Mouse (Mus musculus) hindbrain, embryonic 14.5 days (tissue): ENCODE measurements around the gene Kif1a. TPM values are rescaled to one million over a fixed set of nuclear protein-coding genes. Genes with fewer than 3 reads are reported as not detected.
A peak's percentile ranks its signal among the peaks of the same experiment; 100 is the strongest.

Experiments used
- ATAC-seq: fragments of 200-750 bp; cut with Nextera tagmentation; 2 replicates; pipeline ENCODE4 v1.8.0; 2017; ENCODE audit warnings: moderate number of reproducible peaks, mild to moderate bottlenecking, moderate TSS enrichment, moderate library complexity; ENCODE audit not compliant: low FRiP score
- DNase-seq: peaks from one replicate; pipeline ENCODE4 v3.0.0-alpha.2; 2015; ENCODE audit warnings: low spot score
- H3K27ac ChIP-seq: fragments of 300-500 bp; sonication (generic); 2 replicates; pipeline ENCODE4 v1.5.1; 2014; ENCODE audit warnings: mild to moderate bottlenecking, moderate library complexity
- H3K27me3 ChIP-seq: fragments of 300-500 bp; sonication (generic); 2 replicates; pipeline ENCODE4 v1.6.1; 2014; ENCODE audit warnings: mild to moderate bottlenecking, low read length, mixed read lengths; ENCODE audit not compliant: control insufficient read depth, insufficient read depth
- H3K36me3 ChIP-seq: fragments of 300-500 bp; sonication (generic); replicated peaks from 2 replicates; pipeline ENCODE4 v1.6.1; 2014; ENCODE audit not compliant: control insufficient read depth, insufficient read depth
- H3K4me1 ChIP-seq: fragments of 300-500 bp; sonication (generic); replicated peaks from 2 replicates; pipeline ENCODE4 v1.6.1; 2014; ENCODE audit warnings: antibody characterized with exemption, low read length, mixed read lengths; ENCODE audit not compliant: control insufficient read depth, insufficient read depth
- H3K4me2 ChIP-seq: fragments of 300-500 bp; sonication (generic); replicated peaks from 2 replicates; pipeline ENCODE4 v1.6.1; 2014; ENCODE audit warnings: mild to moderate bottlenecking, moderate library complexity
- H3K4me3 ChIP-seq: fragments of 300-500 bp; sonication (generic); replicated peaks from 2 replicates; pipeline ENCODE4 v1.5.1; 2014; ENCODE audit warnings: mild to moderate bottlenecking, low read length
- H3K9ac ChIP-seq: fragments of 300-500 bp; sonication (generic); 2 replicates; pipeline ENCODE4 v1.6.1; 2014
- H3K9me3 ChIP-seq: fragments of 300-500 bp; sonication (generic); 2 replicates; pipeline ENCODE4 v1.6.1; 2016; ENCODE audit warnings: low read length; ENCODE audit not compliant: control insufficient read depth
- WGBS: fragments of 180-500 bp; shearing (Covaris S2); extraction: QIAGEN DNeasy Blood & Tissue Kit; methylation state at CpG from one replicate; pipeline ENCODE4 v1.1.7; 2014; 5-methylcytosine and 5-hydroxymethylcytosine counted together
- polyA plus RNA-seq: library from polyadenylated mRNA; unstranded; fragments of >200 nt; fragmentation: Nextera tagmentation; extraction: Ambion mirVana; gene quantifications from 2 replicates; pipeline ENCODE4 v1.2.1, GENCODE M21; 2014

Gene Kif1a
- 395 and 421 TPM in 2 replicates for polyA plus RNA-seq

GRCm38 (mm10) chr1:93101571-93102061, at the start of gene Kif1a:
Gene Kif1a, minus strand, starts transcription at chr1:93101951.
- peak within 1 kb of the TSS; percentile 70 for H3K4me3 ChIP-seq
- H3K4me2 ChIP-seq = peak within 1 kb of the TSS; percentile 90
- H3K9me3 ChIP-seq = no peaks in the 10 kb centered on the region
- peak; percentile 85 for DNase-seq
- peaks cover 14% of the 10 kb centered on the region; the same call in 1 of the 2 replicates for H3K36me3 ChIP-seq
- WGBS = under 1% methylated on average over 39 of the region's 39 CpGs
- peak within 1 kb of the TSS; percentile 93 for H3K27ac ChIP-seq
- ATAC-seq = peak; percentile 92
- H3K27me3 ChIP-seq = no peaks in the 10 kb centered on the region
- peak within 1 kb of the TSS; percentile 92 for H3K9ac ChIP-seq
- H3K4me1 ChIP-seq = peaks cover 18% of the 10 kb centered on the region

- H3K9me3 ChIP-seq = no peaks in the 10 kb centered on the region
- no peak overlapping the region for H3K9ac ChIP-seq
- H3K4me3 ChIP-seq = no peak overlapping the region
- no peaks in the 10 kb centered on the region for H3K36me3 ChIP-seq
- 77% methylated on average over 2 of the region's 2 CpGs for WGBS
- H3K27me3 ChIP-seq = no peaks in the 10 kb centered on the region
- ATAC-seq = no peak
- no peak overlapping the region for H3K27ac ChIP-seq
- H3K4me1 ChIP-seq = no peaks in the 10 kb centered on the region
- no peak overlapping the region for H3K4me2 ChIP-seq
- no peak for DNase-seq
Measured at GRCm38 (mm10) chr1:93150907-93151661, 49.3 kb upstream of the Kif1a start.

- H3K4me3 ChIP-seq = no peak overlapping the region
- H3K4me2 ChIP-seq = no peak overlapping the region
- H3K27me3 ChIP-seq = no peaks in the 10 kb centered on the region
- no peak for ATAC-seq
- no peaks in the 10 kb centered on the region for H3K4me1 ChIP-seq
- 64% methylated on average over 9 of the region's 9 CpGs for WGBS
- no peaks in the 10 kb centered on the region for H3K36me3 ChIP-seq
- H3K9me3 ChIP-seq = no peaks in the 10 kb centered on the region
- no peak overlapping the region for H3K27ac ChIP-seq
- no peak overlapping the region for H3K9ac ChIP-seq
- no peak for DNase-seq
Measured at GRCm38 (mm10) chr1:93144176-93144575, 42.4 kb upstream of the Kif1a start.

GRCm38 (mm10) chr1:93142871-93143270, 41.1 kb upstream of the Kif1a start:
- no peak overlapping the region for H3K4me2 ChIP-seq
- no peaks in the 10 kb centered on the region for H3K36me3 ChIP-seq
- no peaks in the 10 kb centered on the region for H3K4me1 ChIP-seq
- no peak overlapping the region for H3K9ac ChIP-seq
- no peak overlapping the region for H3K4me3 ChIP-seq
- ATAC-seq (no peak), DNase-seq (no peak)
- H3K27ac ChIP-seq = no peak overlapping the region
- H3K9me3 ChIP-seq = no peaks in the 10 kb centered on the region
- 100% methylated on average over 1 of the region's 1 CpGs for whole genome bisulfite sequencing
- H3K27me3 ChIP-seq = no peaks in the 10 kb centered on the region

GRCm38 (mm10) chr1:93139713-93140112, 38.0 kb upstream of the Kif1a start:
- H3K9ac ChIP-seq = no peak overlapping the region
- DNase-seq (no peak), ATAC-seq (no peak)
- H3K4me3 ChIP-seq = no peak overlapping the region
- no peaks in the 10 kb centered on the region for H3K27me3 ChIP-seq
- no peak overlapping the region for H3K27ac ChIP-seq
- no peaks in the 10 kb centered on the region for H3K9me3 ChIP-seq
- H3K4me1 ChIP-seq = no peaks in the 10 kb centered on the region
- 91% methylated on average over 7 of the region's 7 CpGs for WGBS
- H3K4me2 ChIP-seq = no peak overlapping the region
- H3K36me3 ChIP-seq = no peaks in the 10 kb centered on the region

- Histone ChIP-seq H3K9ac (no peak overlapping the region), H3K27ac (no peak overlapping the region), H3K4me2 (no peak overlapping the region), H3K4me1 (no peaks in the 10 kb centered on the region), H3K9me3 (no peaks in the 10 kb centered on the region), H3K4me3 (no peak overlapping the region), H3K36me3 (no peaks in the 10 kb centered on the region), H3K27me3 (no peaks in the 10 kb centered on the region)
- no peak for DNase-seq
- 78% methylated on average over 6 of the region's 6 CpGs for WGBS
- ATAC-seq = no peak
Measured at GRCm38 (mm10) chr1:93138534-93138933, 36.8 kb upstream of the Kif1a start.

- no peaks in the 10 kb centered on the region for H3K27me3 ChIP-seq
- H3K9ac ChIP-seq = no peak within 1 kb of the TSS
- no peak within 1 kb of the TSS for H3K4me2 ChIP-seq
- H3K9me3 ChIP-seq = no peaks in the 10 kb centered on the region
- no peak within 1 kb of the TSS for H3K4me3 ChIP-seq
- DNase-seq (no peak), ATAC-seq (no peak)
- WGBS = 90% methylated on average over 12 of the region's 12 CpGs
- H3K36me3 ChIP-seq = no peaks in the 10 kb centered on the region
- no peaks in the 10 kb centered on the region for H3K4me1 ChIP-seq
- no peak within 1 kb of the TSS for H3K27ac ChIP-seq
Measured at GRCm38 (mm10) chr1:93135036-93135526, 33.3 kb upstream of the Kif1a start, which contains the start of gene Agxt. Gene Agxt, plus strand, starts transcription at chr1:93135240.

- no peak overlapping the region for H3K4me2 ChIP-seq
- H3K9ac ChIP-seq = no peak overlapping the region
- no peaks in the 10 kb centered on the region for H3K27me3 ChIP-seq
- no peaks in the 10 kb centered on the region for H3K9me3 ChIP-seq
- no peaks in the 10 kb centered on the region for H3K4me1 ChIP-seq
- DNase-seq (no peak), ATAC-seq (no peak)
- 70% methylated on average over 8 of the region's 8 CpGs for WGBS
- H3K27ac ChIP-seq = no peak overlapping the region
- no peak overlapping the region for H3K4me3 ChIP-seq
- H3K36me3 ChIP-seq = no peaks in the 10 kb centered on the region
Measured at GRCm38 (mm10) chr1:93132676-93133075, 30.9 kb upstream of the Kif1a start.

- ATAC-seq (no peak), DNase-seq (no peak)
- Histone ChIP-seq H3K36me3 (no peaks in the 10 kb centered on the region), H3K4me3 (no peak overlapping the region), H3K4me2 (no peak overlapping the region), H3K4me1 (no peaks in the 10 kb centered on the region), H3K9me3 (no peaks in the 10 kb centered on the region), H3K27ac (no peak overlapping the region), H3K27me3 (no peaks in the 10 kb centered on the region), H3K9ac (no peak overlapping the region)
- WGBS = 74% methylated on average over 10 of the region's 10 CpGs
Measured at GRCm38 (mm10) chr1:93130242-93130983, 28.7 kb upstream of the Kif1a start.
